Mouse (Mus musculus) T-helper 1 cell (primary cell): ENCODE measurements around the gene 2010111I01Rik.

ENCODE experiments used
- in situ Hi-C: fragments of 300-600 bp; cut with MboI, MseI; formaldehyde crosslinking; loops from one replicate; pipeline ENCODE4 v1.15.1; 2025; ENCODE audit warnings: high pct_unique_total_duplicates

2010111I01Rik gene

DNA sequence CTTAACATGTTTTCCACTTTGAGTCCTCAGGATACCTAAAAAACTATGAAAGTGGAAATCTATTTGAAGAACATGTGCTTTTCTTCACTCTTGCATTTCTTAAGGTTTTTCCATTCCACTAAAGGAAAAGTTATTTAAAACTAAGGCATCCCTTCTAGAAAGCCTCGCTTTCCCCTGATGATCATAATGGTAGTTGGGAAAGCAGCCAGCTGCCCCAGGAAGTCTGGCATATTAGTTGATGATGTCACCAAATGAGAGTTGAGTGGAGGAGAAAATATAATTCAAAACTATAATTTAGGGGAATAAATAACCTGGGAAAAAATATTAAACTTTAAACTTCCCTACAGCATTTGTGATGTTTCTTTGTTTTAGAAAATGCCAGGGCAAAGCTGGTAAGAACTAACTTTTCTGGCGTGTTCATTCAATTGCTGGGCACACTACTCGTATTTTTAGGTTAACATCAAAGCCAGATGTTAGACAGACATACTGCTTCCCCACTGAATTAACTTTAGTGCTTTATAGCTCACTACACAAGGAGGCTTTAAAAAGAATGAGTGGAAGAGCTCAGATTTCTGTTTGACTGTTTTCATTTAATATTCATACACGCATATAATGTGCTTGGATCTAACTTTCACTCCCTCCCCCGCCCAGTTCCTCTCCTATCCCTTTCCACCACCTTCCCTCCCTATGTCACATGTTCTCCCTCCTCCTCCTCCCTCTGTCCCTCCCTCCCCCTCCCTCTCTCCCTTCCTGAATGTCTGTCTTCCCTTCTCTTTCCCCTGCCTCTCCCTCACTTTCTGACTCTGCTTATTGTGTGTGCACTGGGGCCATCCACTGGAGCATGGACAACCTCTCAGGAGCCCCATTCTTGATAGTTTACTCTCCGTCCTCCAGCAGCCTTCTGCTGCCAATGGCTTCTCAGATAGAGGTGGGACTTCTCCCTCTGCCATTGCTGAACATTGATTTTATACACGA, 58.8 kb downstream of the 2010111I01Rik start:
- in situ Hi-C loops, result no loop called here

DNA sequence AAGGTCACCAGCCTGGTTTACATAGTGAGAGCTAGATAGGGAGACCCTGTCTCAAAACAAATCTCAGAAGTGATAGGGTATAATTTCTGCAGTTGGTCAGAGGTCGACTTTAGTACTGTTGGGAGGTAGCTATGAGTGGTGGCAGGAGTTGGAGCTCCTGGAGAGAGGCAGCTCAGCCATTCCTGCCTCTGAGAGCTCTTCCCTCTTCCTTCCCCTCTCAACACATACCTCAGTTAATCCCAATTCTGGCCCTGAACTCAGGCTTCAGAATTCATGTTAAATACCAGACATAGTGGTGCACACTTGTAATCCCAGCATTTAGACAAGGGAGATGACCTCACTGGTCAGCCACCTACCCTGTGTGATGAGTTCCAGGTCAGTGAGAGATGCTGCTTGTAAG, 65.3 kb downstream of the 2010111I01Rik start:
- in situ Hi-C loops, result loop anchor here (5.0 kb wide), 1 partner anchor 93 kb away; no protein-coding TSS in a partner anchor

DNA sequence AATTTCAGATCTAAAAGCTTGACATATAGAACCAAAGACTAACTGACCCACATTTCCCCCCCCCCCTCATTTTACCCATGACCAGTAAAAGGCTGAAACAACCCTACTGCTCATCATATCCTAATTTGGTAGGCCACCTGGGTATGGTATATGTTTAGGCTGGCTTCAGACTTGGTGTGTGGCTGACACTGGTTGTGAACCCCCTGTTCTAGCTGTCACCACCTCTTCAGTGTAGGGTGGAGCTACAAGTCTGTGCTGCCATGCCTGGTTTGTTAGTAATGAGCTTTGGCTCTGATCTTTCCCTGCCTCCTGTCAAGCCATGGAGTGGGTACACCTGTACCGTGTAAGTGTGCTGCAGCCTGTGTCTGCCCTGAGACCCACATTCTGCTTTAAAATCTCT, 66.6 kb downstream of the 2010111I01Rik start:
- in situ Hi-C loops, result loop anchor here (5.0 kb wide), 1 partner anchor 94 kb away; no protein-coding TSS in a partner anchor

DNA sequence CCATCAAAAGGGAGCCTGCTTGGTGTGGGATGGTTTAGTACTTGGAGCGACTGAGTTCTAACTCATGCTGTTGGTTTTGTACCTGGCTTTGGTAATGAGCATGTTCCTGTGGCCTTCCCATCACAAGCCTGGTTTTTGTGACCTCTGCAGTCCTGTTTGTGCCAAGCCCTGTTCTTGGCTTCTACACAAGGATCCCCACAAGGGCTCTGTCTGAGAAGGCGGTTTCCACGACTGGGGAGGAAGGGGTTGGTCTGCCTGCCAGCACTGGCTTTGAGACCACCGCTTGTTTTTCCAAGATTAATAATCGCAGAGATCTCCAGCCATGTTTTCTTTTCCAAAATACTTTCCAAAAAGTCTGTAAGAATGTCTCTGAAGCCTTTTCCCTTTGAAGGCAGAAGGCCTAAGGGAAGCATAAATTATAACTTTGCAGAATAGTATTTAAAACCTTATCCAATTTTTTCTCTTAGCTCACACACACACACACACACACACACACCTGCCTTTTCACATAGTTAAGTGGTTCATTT, 67.7 kb downstream of the 2010111I01Rik start:
- in situ Hi-C loops, result loop anchor here (5.0 kb wide), 1 partner anchor 95 kb away; no protein-coding TSS in a partner anchor

- in situ Hi-C loops, result loop anchor here (5.0 kb wide), 1 partner anchor 96 kb away; no protein-coding TSS in a partner anchor
Observed at GRCm38 (mm10) chr13:63032958-63033357, 68.3 kb downstream of the 2010111I01Rik start.

GRCm38 (mm10) chr13:63033364-63033763, 68.7 kb downstream of the 2010111I01Rik start:
- in situ Hi-C loops, result loop anchor here (5.0 kb wide), 1 partner anchor 96 kb away; no protein-coding TSS in a partner anchor

DNA sequence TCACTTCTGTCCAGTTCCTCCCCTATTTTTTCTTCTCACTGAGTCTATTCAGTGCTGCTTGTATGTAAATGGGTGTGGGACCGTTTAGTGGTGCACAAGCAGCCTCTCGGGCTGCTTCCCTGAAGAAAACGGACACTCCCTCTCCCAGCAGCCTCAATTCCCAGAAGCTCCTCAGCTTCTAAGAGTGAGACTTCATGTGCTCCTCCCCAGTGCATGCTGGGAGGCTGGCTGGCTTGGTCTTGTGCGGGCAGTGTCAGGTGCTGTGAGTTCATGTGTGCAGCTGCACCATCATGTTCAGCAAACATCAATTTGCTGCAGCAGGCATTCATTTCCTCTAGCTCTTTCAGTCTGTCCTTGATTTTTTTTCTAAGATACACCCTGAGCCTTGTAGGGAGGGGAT, 70.0 kb downstream of the 2010111I01Rik start:
- in situ Hi-C loops, result loop anchor here (5.0 kb wide), 1 partner anchor 97 kb away; no protein-coding TSS in a partner anchor

DNA sequence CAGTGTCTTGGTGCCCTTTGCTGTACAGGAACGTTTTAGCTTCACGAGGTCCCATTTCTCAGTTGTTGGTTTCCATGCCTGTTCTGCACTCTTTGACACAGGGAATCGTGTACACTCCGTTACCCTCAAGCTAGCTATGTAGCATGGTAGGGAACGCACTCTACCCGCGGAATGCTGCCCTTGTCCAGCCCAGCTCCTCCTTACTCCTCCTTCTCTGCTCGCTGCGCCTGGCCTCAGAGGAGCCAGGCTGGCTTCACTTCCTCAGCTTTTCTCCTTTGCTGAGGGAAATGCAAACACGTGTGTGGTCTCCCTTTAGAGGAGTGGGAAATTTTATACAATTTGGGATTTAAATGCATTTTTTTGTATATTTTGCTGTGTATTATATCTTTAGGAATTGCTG, 73.2 kb downstream of the 2010111I01Rik start:
- in situ Hi-C loops, result no loop called here

GRCm38 (mm10) chr13:63038415-63038814, 73.7 kb downstream of the 2010111I01Rik start:
- in situ Hi-C loops, result no loop called here

GRCm38 (mm10) chr13:63038871-63039270, 74.2 kb downstream of the 2010111I01Rik start:
- in situ Hi-C loops, result no loop called here

DNA sequence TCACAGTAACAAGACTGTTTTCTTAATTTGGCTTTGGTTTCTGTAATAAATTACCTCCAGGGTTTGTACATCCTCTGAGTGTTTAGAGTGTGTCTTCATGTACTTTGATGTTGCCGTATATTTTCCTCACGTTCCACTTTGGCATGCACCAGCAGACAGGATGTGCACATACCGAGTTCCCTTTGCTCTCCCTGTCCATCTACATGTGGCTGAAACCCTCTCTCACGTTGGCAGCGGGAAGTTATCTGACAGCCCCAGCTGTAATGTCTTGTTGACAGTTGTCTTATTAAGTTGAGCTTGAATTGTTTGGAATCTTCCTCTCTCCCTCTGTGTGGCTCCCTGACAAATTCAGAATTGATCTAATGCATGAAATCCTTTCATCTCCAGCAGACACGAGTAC, 74.6 kb downstream of the 2010111I01Rik start:
- in situ Hi-C loops, result no loop called here

DNA sequence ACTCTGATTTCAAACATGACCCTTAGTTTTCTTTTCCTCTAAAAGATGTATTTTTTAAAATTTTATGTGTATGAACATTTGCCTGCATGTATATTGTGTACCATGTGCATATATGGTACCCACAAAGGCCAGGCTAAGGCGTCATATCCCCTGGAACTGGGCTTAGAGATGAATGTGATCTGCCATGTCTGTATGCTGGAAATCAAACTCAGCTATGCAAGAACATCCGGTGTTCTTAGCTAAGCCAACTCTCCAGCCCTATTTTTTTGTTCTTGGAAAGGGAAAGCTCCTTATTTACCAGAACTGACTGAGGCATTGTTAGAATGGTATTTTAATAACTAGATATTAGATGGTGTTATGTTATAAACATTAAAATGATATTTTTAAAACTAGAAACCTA, 75.2 kb downstream of the 2010111I01Rik start:
- in situ Hi-C loops, result no loop called here

- in situ Hi-C loops, result no loop called here
Observed at GRCm38 (mm10) chr13:63045504-63046205, 81.0 kb downstream of the 2010111I01Rik start.

GRCm38 (mm10) chr13:63046206-63047020, 81.7 kb downstream of the 2010111I01Rik start:
- in situ Hi-C loops, result no loop called here

DNA sequence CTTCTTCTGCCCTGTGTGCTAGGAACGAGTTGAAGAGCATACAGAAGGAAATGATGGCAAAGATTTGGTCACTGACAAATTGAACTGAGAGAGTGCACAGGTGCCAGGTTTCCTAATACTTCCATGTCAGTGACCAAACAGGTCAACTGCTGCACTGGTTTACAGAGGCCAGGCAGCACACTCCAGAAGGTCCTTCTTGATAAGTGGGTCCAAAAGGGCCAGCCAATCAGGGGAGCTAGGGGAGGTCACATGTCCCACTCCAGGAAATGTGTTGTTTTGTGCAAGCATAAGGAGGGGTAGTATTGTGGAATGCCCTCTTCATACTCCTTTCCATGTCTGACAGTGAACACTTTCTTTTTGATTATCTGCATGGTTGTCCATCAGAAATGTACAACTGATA, 99.0 kb downstream of the 2010111I01Rik start:
- in situ Hi-C loops, result no loop called here

DNA sequence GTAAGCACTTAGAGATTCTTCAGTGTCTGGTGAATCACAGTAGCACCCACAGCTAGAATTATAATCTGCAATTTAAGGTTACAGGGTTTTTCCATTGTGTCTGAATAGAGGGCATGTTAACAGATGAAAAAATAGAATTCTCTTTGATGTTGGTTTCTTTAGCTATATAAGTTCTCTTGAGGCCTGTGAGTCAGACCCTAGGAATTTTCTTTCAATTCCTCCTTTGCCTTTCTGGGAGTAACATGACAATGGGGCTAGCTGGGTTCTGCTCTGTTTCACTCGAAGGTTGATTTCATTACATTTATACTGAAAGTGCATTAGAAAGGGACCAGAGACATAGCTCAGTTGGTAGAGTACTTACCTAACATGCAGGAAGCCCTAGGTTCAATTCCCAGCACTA, 101.9 kb downstream of the 2010111I01Rik start:
- in situ Hi-C loops, result no loop called here

- in situ Hi-C loops, result no loop called here
Observed at GRCm38 (mm10) chr13:63068371-63069136, 103.9 kb downstream of the 2010111I01Rik start.

DNA sequence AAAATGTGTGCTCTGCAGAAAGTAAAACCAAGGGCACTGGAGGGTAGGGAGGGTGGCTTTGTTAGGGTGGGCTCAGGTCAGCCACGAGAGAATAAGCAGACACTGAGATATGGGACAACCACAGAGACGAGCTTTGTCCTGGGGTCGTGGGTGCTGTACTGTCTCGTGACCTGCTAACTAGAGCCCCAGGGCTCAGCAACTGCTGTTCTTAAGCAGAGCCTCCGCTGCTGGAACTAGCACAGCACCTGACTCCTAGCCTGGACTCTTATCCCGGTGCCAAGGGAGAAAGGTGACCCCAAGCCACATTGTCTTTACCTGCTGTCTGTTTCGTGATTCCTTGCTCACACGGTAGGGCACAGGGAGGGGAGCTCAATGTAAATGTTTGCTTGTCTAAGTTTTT, 107.2 kb downstream of the 2010111I01Rik start:
- in situ Hi-C loops, result no loop called here

DNA sequence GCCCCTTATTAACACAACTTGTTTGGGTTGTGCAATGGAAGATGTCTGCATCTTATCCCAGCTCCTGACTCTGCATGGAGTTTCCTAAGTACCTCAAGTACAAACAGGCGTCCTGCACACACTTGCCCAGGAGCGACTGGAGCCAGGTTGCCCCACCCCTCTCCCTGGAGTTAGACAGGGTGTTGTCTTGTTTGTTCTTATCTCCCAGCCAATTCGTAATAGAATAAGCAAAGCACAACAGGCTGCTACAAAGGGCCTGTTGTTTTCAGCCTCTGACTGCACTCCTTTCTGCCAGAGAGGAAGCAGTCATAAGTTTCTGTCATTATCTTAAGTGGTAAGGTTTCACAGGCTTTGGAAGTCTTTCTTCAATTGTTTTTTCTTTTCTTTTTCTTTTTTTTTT, 107.7 kb downstream of the 2010111I01Rik start:
- in situ Hi-C loops, result no loop called here

DNA sequence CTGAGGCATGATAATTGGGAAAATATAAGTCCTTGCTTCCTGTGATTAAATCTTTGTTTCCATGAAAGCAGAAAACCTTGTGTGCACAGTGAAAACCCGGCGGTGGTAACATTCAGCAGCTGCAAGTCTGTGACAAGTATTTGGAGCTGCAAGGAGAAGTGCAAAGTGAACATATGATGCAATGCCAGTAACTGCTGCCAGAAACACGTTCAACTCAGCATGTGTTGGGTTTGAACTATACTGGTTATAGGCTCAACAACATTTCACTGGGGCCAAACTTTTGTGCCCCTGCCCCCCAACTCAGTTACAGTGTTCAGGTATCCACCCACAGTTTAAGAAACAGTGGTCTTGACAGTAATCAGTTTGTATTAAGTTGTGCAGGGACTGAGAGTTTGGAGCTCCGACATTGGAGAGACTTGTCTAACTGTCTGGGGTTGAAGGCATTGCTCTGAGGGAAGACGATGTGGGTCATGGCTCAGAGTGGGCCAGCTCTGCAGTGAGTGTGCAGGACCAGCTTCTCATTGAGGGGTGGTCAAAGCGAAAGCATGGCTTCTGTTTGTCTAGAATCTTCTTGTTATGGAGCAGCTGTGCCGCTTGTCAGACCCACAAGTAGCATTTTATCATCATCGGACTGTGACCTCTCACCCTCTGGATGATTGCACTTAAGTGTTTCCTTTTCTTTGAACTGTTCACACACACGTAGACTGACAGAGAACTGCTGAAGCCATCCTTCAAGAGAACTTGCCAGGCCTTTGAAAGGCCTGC, 109.4 kb downstream of the 2010111I01Rik start:
- in situ Hi-C loops, result no loop called here
